Mouse (Mus musculus): ENCODE results near the gene Trpm3.
A peak's percentile ranks its signal among the peaks of the same experiment; 100 is the strongest.

Trpm3 gene

DNA sequence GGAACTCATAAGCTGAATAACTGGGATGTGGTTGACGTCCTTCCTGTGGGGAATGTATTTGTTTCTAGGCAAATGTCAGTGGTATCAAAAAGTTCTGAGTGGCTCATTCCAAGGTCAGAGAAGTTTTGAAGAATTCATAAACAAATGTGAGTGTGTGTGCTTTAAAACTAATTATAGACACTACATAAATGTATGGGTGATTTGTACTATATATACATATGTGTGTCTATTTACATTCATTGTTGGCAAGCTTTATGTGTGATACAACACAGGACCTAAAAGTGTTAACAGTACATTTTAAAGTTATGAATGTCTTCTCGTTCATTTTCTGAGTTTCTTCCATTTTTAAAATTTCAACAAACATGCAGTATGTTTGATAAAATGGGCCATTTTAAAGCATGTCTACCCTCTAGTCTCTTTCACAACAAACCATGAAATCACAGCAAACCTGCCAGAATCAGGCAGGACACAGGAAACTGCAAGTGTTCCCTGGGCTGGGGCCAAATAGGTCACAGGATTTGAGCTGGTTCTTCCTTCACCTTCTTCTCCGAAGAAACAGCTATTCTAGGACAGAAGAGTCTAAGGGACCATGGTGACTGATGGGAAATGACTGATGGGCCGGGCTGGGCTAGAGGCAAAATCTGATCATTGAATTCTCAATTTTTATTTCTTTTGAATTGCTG lies 334.3 kb downstream of the Trpm3 start:
- no peak for DNase-seq (ENCODE audit: low read depth, low spot score)

DNA sequence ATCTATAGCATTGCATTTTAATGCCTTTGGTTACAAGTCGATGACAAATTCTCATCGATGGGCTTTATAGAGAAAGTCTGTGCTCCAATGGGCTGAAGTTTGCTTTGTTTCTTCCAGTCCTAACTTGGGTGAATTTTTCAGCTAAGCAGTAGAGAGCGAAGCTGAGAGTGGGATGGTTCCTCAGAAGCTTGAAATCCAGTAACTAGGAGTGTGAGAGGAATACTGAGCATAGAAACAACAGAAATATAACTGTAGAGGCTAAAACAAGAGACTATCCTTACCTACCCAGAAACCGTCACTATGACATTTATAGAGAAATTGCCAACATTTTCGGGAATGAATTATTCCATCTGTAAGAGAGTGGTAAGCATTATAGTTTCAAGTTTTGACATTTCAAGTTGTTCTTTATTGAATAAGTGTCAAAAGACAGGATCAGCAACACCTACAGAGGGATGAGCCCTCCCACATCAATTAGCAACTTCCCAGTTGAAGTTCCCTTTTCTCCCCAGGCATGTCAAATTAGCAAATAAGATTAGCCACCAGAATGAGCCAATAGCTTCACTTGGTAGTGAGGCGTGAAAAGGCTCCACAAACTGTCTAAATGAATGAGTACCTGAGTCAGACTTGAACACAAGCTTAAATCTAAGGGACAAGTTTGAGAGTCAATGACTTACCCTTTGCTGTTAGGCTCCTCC lies 339.6 kb downstream of the Trpm3 start:
- no peak for DNase-seq (ENCODE audit: low read depth, low spot score)

DNA sequence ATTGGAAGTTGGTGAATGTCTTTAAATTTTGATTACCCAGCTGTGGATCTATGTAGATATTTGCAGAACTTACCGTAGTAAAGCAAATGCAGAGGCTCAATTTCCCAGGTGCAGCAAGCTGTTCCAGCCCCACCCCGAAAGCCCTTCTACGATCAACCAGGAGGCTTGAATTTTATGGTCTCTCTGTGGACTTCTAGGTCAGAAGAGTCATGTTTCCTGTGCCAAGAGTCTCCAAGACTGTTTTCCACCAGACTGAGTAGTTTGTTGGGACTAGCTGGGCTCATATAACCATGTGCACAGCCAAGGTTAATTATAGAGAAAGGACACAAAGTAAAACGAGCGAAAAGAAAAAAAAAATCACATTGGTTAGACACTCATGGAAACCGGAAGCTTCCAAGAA lies 364.6 kb downstream of the Trpm3 start:
- DNase-seq (ENCODE audit: low read depth, low spot score), result no peak

DNA sequence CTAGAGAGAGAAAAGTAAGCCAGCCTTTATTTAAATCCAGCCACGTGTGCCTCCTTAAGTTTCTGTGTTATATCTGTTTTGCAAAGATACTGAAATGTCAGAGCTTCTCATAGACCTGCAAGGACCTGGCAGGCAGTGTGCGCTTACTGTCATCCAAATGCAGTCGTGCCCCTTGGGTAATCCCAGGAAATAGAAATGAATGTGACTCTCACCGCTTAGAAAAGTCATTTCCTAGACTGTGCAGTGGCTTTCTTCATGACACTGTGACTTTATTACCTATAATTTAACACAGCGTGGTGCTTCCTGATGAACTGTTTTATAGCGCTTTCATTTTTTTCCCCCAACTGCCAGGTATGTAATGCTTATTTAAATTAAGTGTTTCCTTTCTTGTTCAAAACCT lies 379.7 kb downstream of the Trpm3 start:
- DNase-seq (ENCODE audit: low read depth, low spot score), result no peak

DNA sequence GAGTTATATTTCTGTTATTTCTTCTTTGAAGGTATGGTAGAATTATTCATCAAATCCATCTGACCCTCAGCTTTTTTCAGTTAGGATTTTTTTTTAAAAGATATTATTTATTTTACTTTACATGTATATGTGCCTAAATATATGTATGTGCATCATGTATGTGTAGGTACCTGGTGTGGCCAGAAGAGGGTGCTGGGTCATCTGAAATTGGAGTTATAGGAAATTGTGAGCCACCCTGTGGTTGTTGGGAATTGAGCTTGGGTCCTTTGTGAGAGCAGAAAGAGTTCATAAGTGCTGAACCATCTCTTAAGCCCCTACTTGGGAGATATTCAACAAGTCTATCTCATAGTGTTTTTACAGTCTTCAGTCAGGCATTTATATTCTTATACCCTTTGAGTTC lies 389.1 kb downstream of the Trpm3 start:
- DNase-seq (ENCODE audit: low read depth, low spot score), result no peak

DNA sequence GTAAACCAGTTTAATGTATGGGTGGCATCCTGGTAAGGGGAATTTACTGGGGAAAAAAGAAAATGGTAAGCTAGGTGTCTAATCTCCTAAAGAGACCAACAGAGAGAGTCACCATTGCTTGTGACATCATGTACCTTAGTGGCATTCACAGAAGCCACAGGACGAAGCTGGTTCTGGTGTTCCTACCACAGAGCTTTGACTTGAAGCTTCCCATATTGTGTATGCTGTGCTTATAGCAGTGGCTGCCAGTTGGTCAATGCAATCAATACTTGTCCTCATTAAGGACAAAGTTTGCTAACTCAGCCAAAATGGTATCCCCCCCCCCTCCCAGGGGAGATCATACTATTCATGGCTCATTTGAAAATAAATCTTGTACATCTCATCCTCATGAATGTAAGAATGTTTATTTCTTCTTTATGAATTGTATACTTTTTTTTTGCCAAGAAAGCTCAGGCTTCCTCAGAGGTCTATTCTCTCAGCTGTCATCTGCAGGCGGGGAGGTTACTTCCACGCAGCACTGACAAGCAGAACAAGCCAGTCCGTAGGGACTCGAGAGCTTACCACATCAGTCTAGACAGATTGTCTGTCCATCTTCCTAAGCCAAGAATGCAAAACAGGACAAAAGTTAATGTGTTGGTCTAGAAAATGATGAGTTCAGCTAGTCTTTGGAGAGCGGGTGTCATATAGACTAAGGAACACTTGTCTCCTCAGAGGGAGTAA lies 404.3 kb downstream of the Trpm3 start:
- DNase-seq (ENCODE audit: low read depth, low spot score), result no peak

DNA sequence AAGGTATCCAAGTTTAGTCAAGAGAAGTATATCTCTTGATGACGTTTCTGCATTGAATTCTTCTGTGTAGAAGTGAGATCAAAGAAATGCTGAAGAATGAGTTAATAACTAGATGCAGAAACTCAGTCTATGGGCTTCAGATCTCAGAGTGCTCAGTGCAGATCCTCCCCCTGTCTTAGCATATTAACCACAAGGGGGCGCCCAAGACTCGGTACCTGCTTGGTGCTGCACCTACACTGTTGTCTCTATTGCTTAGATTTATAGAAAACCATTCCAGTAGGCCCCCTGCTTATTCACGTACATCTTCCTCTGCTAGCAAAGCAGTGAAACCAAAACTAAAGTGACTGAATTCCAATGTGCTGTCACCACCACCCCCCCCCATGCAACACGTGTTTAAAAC lies 413.3 kb downstream of the Trpm3 start:
- no peak for DNase-seq (ENCODE audit: low read depth, low spot score)

DNA sequence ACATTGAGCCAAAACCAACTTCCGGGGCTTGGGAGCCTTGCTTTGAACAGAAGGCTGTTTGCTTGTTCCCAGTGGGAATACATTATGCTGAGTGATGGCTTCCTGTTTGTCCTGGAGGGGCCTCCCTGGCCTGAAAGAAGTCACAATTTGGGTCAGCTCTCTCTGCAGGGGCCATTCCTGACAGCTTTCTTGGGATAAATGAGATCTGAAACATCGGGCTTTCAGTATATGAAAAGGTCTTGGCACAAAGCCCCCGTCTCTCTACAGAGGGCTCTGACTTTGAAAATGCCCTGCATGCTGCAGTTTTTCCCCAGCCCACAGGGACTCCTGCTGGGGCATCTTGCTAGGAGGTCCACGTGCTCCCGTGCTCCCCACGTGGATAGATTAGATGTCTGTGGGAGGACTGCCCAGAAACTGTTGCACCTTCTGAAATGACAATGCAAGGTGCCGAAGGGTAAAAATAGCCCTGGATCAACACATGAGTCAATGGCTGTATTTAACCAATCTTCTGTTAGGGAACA lies 415.6 kb downstream of the Trpm3 start:
- DNase-seq (ENCODE audit: low read depth, low spot score), result peak; percentile 14

DNA sequence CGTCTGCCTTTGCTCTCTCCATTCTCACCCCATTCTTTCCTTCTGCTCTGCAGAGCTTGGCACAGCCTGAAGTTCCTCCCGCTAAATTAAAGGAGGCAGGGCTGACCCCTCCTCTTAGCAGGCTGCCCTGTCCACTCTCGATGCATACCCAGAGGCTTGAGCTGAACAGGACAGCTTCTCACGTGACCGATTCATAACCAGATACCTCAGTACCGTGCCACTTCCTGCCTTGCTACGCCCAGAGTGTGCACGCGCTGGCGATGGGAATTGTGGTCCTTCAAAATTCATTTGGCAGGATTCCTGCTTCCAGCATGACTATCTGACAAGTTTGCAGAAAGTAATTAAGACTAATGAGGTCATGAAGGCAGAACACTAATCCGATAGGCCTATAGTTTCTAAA lies 433.6 kb downstream of the Trpm3 start:
- no peak for DNase-seq (ENCODE audit: low read depth, low spot score)

DNA sequence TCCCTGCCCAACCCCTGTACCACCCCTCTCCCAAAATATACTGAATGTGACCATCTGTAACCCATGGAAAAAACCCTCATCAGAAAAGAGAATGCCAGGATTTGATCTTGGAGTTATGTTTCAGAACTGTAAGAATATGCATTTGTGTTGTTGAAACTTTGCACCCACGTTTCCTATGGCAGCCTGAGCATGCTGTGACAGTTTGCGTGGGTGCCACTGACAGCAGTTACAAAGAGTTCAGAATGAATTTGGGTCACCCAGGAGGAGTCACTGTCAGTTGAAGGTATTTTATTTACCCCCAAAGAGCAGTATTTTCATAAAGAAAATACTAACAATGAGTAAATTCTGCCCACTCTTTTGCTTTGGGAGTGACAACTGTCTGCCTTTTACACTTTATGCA lies 434.0 kb downstream of the Trpm3 start:
- no peak for DNase-seq (ENCODE audit: low read depth, low spot score)

DNA sequence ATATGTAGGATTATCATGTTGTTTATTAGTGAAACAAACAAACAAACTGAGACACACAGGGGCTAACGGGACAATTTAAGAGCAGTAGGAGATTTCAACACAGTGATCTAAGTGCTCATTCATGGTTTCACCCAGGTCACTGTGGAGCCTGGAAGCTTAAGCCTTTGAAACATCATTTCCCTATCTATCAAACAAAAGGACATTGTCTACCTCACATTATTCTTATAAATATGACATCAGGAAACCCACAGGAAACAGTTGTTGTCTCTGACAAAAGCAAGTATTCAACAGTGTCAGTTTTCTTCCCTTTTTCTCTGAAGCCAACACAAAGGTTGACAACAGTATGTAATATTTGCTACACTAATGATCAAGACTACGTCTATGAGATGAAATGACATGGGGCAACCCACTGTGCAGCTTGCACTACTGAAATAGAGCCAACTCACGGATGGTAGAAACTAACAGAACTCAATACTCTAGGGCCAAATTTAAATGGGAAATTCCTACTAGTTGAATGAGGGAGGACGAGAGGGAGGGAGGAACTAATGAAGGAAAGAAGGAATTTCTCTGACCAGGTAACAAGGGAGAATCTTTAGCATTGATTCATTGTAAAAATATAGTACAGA lies 443.4 kb downstream of the Trpm3 start:
- DNase-seq (ENCODE audit: low read depth, low spot score), result no peak

DNA sequence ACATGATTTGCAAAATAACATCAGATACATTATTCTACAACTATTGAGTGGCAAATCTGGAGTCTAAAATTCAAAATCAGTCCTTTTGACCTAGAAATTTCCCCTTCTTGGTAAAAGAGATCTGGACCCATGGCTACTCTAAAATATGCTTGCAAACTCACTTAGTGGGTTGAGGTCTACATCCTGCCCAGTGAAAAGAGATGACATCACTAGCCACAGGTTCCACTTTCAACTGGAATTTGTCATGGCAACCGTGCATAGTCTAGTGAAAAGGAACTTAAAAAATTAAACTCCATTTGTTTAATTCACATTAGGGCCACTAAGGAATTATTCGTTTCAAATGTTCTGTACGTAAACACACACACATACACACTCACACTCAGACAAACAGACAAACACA lies 455.6 kb downstream of the Trpm3 start:
- no peak for DNase-seq (ENCODE audit: low read depth, low spot score)

DNA sequence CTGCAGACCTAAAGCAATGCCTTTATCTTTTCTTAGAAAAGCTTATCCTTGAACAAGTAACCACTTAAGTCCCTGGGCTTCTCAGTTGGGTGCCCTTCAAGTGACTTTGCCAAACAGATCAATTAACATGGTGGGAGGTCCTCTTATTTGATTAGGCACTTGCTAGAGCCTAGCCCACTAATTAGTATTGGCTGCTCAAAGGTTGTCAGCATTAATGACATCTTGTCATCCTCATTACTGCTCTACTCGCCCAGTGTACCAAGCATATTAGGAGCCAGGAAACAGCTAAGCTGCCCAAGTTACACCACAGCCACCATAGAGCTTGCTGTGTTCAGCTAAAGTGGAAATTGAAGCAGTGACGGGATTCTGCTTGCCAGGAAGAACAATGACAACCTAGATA lies 456.4 kb downstream of the Trpm3 start:
- no peak for DNase-seq (ENCODE audit: low read depth, low spot score)

DNA sequence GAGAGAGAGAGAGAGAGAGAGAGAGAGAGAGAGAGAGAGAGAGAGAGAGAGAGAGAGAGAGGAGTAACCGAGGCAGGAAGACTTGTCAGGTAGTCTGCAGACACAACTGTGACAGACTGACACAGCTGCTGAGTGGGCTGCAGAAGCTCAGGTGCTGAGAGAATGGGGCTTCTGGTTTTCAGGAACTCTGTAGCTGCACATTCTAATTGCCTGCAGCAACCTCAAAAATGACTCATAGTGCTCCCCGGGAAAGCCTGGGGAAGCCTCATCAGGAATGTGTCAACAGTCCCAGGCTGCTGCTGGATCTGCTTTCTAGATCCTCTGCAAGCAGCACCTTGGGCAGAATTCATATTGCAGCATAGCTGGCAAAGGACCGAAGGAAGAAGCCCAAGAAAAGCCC lies 457.9 kb downstream of the Trpm3 start:
- DNase-seq (ENCODE audit: low read depth, low spot score), result no peak

DNA sequence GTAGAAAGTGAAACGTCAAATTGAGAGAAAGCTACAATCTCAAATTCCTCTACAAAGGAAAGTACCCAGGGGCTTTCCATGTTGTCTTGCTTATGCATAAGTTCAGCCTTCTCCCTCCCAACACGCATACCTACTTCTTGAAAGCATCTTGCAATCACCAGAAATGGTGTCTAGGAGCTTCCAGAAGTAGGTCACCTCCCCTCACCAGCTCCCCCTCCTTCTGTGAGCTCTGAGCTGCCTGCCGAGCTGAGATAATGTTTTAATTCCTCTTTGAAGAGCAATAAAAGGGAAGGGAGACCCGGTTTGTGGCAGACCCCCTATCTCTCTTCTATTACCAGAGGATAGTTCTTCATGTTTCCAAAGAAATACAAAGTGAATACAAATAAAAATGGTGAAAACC lies 465.5 kb downstream of the Trpm3 start:
- no peak for DNase-seq (ENCODE audit: low read depth, low spot score)

DNA sequence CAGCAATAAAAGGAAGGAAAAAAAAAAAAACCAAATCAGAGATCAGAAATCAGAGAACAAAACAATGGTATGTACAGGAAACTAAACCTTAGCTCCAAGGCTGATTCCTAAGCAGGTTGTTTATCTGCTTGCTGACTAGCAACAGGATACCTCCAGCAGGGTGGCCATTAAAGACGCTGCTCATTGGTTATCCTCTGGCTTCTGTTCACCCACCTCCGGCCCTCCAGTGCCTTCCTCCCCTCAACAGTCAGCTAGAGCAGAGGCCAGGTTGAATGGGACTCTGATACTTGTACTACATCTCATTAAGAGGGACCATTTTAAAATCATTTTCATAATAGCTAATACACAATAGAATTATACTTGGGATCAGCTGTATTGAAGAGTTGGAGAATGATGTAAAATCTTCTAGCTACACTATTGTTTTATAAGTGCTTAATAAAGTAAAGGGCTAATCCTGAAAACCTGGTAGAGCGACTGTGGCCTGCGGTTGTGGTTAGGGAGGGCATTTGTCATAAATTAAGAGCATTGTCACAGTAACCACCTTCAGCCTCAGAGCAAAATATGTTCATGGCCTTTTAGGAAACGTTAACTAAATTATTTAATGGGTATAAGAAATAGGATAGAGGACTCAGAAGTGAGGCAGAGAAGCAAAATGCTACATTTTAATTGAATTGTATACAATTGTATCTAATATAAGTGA lies 469.3 kb downstream of the Trpm3 start:
- DNase-seq (ENCODE audit: low read depth, low spot score), result no peak

DNA sequence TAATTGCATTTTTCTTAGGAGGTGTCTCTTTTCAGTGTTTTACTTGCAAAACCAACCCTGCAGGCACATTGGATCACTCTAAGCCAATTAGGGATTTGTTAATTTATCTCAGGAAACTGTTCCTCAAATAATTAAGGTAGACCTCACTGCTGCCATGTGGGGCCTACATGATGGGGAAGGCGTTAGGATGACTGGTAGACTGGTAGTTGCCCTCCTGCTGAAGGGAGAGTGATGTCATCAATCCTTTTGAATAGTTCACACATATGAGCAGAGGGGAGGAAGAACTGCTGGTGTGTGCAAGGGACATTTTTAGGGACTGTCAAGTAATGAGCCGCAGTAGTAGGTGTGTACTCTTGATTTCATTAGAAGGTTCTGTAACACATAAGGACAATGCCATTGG lies 472.8 kb downstream of the Trpm3 start:
- DNase-seq (ENCODE audit: low read depth, low spot score), result no peak

DNA sequence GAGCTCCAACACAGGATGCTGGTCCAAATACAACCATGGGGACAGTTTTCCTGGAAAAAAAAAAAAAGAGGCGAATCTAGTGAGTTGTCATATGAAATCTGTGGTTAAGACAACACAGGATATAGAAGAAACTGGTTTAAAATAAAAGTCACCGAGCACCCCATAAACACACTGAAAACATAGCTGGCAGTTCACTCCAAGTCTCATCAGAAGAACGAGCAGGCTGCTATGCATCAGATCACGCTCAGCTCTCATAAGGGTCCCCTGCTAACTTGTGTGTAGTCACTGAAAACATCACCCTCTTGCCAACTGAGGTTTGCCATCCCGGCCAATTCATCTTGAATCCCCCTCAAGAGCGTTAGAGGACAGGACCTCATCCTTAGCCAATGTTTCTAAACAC lies 476.5 kb downstream of the Trpm3 start:
- no peak for DNase-seq (ENCODE audit: low read depth, low spot score)

DNA sequence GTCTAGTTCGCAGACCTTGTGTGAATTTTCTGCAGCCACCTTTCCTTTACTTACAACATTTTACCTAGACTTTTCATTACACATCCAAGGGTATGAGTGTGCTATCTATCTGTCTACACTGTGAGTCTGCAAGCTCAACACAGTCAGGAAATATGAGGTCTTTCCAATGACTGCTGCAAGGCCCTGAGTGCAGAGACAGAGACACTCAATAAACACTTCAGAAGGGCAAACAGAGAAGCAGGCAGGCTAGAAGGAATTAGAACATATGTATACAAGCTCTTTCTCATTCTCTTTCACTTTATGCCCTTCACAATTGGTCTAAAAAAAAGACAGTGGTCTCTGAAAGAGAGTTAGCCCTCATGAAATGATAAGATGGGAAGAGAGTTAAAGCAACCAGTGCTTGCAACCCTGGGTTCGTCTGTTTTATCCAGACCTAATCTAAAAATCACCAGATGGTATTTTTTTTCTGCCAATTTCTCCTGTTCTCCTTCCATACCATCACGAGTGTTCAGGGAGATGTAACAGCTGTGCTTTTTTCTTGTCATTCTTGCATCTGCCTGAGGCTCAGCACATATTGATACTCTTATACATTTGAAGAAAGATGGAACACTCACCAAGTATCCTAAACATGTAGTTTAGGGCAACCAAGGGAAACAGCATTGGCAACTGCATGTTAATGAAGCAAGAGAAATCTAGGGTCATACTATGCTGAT lies 486.1 kb downstream of the Trpm3 start:
- DNase-seq (ENCODE audit: low read depth, low spot score), result no peak

DNA sequence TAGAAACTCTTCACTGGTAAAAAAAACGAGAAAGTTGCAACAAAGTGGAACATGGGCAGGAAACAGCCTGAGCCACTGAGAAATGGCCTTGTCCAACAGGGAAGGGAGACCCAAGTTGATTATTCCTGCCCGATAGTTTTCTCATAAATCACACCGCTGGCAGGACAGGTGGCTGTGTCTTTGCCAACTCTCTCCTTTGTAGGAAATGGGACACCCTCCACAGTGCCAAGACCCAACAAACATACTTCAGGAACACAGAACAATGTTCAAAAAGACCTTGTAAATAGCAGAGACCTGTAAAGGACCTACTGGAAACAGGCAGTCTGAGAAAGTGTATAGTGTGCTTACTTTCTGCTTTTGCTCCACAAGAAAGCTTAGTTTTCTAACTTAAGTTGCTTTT lies 490.0 kb downstream of the Trpm3 start:
- no peak for DNase-seq (ENCODE audit: low read depth, low spot score)

DNA sequence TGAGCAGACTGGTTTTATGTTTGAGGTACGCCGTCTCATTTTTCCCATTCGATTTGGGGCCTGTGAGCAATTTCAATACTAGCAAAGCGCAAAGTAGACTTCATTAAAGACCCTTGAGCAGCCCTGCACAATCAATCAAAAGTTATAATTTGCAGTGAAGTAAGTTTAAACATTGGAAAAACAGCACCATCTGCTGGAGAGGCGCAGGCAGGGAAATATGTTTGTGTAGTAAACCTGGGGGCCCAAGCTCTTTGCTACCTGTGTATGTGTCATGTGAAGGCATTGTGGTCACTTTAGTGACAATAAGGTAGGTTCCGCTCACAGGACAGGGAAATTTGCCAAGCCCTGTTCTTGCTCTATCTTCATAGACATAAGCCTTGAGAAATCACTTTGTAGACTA lies 492.5 kb downstream of the Trpm3 start:
- no peak for DNase-seq (ENCODE audit: low read depth, low spot score)
